Mouse (Mus musculus): ENCODE data around the gene Ccdc34. TPM values are rescaled to one million over a fixed set of nuclear protein-coding genes. Genes with fewer than 3 reads are reported as not detected.
A peak's percentile ranks its signal among the peaks of the same experiment; 100 is the strongest.

Ccdc34 gene
- polyA plus RNA-seq, 1 experiment from 2014 or later: 29.9 TPM

- H3K27ac ChIP-seq: no peak overlapping the region
- H3K4me3 ChIP-seq (replicated peaks; ENCODE audit: low read length): no peak overlapping the region
- no peak overlapping the region for H3K9ac ChIP-seq
- H3K9me3 ChIP-seq (ENCODE audit: control insufficient read depth, low read length): no peaks in the 10 kb centered on the region
- no peaks in the 10 kb centered on the region for H3K4me1 ChIP-seq (replicated peaks; ENCODE audit: control insufficient read depth, insufficient read depth, low read length)
- no peak for DNase-seq (ENCODE audit: low spot score)
- no peaks in the 10 kb centered on the region for H3K36me3 ChIP-seq (replicated peaks; ENCODE audit: control insufficient read depth, insufficient read depth)
- no peak for ATAC-seq (ENCODE audit: low FRiP score)
- no peaks in the 10 kb centered on the region for H3K27me3 ChIP-seq (ENCODE audit: control insufficient read depth, insufficient read depth, low read length)
- no peak overlapping the region for H3K4me2 ChIP-seq (replicated peaks)
These were observed 131.6 kb downstream of the Ccdc34 start for GRCm38 (mm10) chr2:110149246-110149645.

GRCm38 (mm10) chr2:110156321-110156720 lies 138.7 kb downstream of the Ccdc34 start:
- 96% methylated on average over 2 of the region's 2 CpGs for whole genome bisulfite sequencing
- no peaks in the 10 kb centered on the region for H3K27me3 ChIP-seq (ENCODE audit: control insufficient read depth, insufficient read depth, low read length)
- H3K4me1 ChIP-seq (replicated peaks; ENCODE audit: control insufficient read depth, insufficient read depth, low read length): no peaks in the 10 kb centered on the region
- DNase-seq (ENCODE audit: low spot score) (no peak), ATAC-seq (ENCODE audit: low FRiP score) (no peak)
- no peak overlapping the region for H3K9ac ChIP-seq
- no peak overlapping the region for H3K4me3 ChIP-seq (replicated peaks; ENCODE audit: low read length)
- peaks cover 6% of the 10 kb centered on the region; the same call in 1 of the 2 replicates for H3K9me3 ChIP-seq (ENCODE audit: control insufficient read depth, low read length)
- H3K36me3 ChIP-seq (replicated peaks; ENCODE audit: control insufficient read depth, insufficient read depth): no peaks in the 10 kb centered on the region
- H3K27ac ChIP-seq: no peak overlapping the region
- H3K4me2 ChIP-seq (replicated peaks): no peak overlapping the region

- no peak overlapping the region for H3K4me2 ChIP-seq (replicated peaks)
- H3K27ac ChIP-seq: no peak overlapping the region
- no peaks in the 10 kb centered on the region for H3K27me3 ChIP-seq (ENCODE audit: control insufficient read depth, insufficient read depth, low read length)
- no peaks in the 10 kb centered on the region for H3K4me1 ChIP-seq (replicated peaks; ENCODE audit: control insufficient read depth, insufficient read depth, low read length)
- 93% methylated on average over 4 of the region's 4 CpGs for WGBS
- H3K9ac ChIP-seq: no peak overlapping the region
- ATAC-seq (ENCODE audit: low FRiP score): no peak
- H3K4me3 ChIP-seq (replicated peaks; ENCODE audit: low read length): no peak overlapping the region
- no peaks in the 10 kb centered on the region for H3K36me3 ChIP-seq (replicated peaks; ENCODE audit: control insufficient read depth, insufficient read depth)
- H3K9me3 ChIP-seq (ENCODE audit: control insufficient read depth, low read length): no peaks in the 10 kb centered on the region
- no peak for DNase-seq (ENCODE audit: low spot score)
These were observed 147.4 kb downstream of the Ccdc34 start for GRCm38 (mm10) chr2:110165003-110165402.

- WGBS: 79% methylated on average over 4 of the region's 4 CpGs
- no peak for DNase-seq (ENCODE audit: low spot score)
- Histone ChIP-seq H3K9ac (no peak overlapping the region), H3K27ac (no peak overlapping the region), H3K27me3 (ENCODE audit: control insufficient read depth, insufficient read depth, low read length) (no peaks in the 10 kb centered on the region), H3K4me1 (replicated peaks; ENCODE audit: control insufficient read depth, insufficient read depth, low read length) (no peaks in the 10 kb centered on the region), H3K4me3 (replicated peaks; ENCODE audit: low read length) (no peak overlapping the region), H3K4me2 (replicated peaks) (no peak overlapping the region), H3K9me3 (ENCODE audit: control insufficient read depth, low read length) (no peaks in the 10 kb centered on the region), H3K36me3 (replicated peaks; ENCODE audit: control insufficient read depth, insufficient read depth) (no peaks in the 10 kb centered on the region)
- no peak for ATAC-seq (ENCODE audit: low FRiP score)
These were observed 150.1 kb downstream of the Ccdc34 start for GRCm38 (mm10) chr2:110167694-110168093.

GRCm38 (mm10) chr2:110168361-110168760 lies 150.7 kb downstream of the Ccdc34 start:
- H3K27ac ChIP-seq: no peak overlapping the region
- no peak overlapping the region for H3K4me3 ChIP-seq (replicated peaks; ENCODE audit: low read length)
- no peaks in the 10 kb centered on the region for H3K4me1 ChIP-seq (replicated peaks; ENCODE audit: control insufficient read depth, insufficient read depth, low read length)
- no peak overlapping the region for H3K4me2 ChIP-seq (replicated peaks)
- no peaks in the 10 kb centered on the region for H3K27me3 ChIP-seq (ENCODE audit: control insufficient read depth, insufficient read depth, low read length)
- no peak overlapping the region for H3K9ac ChIP-seq
- ATAC-seq (ENCODE audit: low FRiP score) (no peak), DNase-seq (ENCODE audit: low spot score) (no peak)
- H3K36me3 ChIP-seq (replicated peaks; ENCODE audit: control insufficient read depth, insufficient read depth): no peaks in the 10 kb centered on the region
- H3K9me3 ChIP-seq (ENCODE audit: control insufficient read depth, low read length): no peaks in the 10 kb centered on the region

- no peaks in the 10 kb centered on the region for H3K27me3 ChIP-seq (ENCODE audit: control insufficient read depth, insufficient read depth, low read length)
- WGBS: 69% methylated on average over 7 of the region's 7 CpGs
- no peak for DNase-seq (ENCODE audit: low spot score)
- H3K4me3 ChIP-seq (replicated peaks; ENCODE audit: low read length): no peak overlapping the region
- no peak overlapping the region for H3K4me2 ChIP-seq (replicated peaks)
- no peak for ATAC-seq (ENCODE audit: low FRiP score)
- no peak overlapping the region for H3K27ac ChIP-seq
- no peak overlapping the region for H3K9ac ChIP-seq
- H3K36me3 ChIP-seq (replicated peaks; ENCODE audit: control insufficient read depth, insufficient read depth): no peaks in the 10 kb centered on the region
- H3K4me1 ChIP-seq (replicated peaks; ENCODE audit: control insufficient read depth, insufficient read depth, low read length): peaks cover 3% of the 10 kb centered on the region; the same call in 1 of the 2 replicates
- H3K9me3 ChIP-seq (ENCODE audit: control insufficient read depth, low read length): no peaks in the 10 kb centered on the region
These were observed 154.8 kb downstream of the Ccdc34 start for GRCm38 (mm10) chr2:110172456-110172855.

- Histone ChIP-seq H3K9ac (no peak overlapping the region), H3K4me3 (replicated peaks; ENCODE audit: low read length) (no peak overlapping the region), H3K9me3 (ENCODE audit: control insufficient read depth, low read length) (no peaks in the 10 kb centered on the region), H3K4me1 (replicated peaks; ENCODE audit: control insufficient read depth, insufficient read depth, low read length) (peaks cover 4% of the 10 kb centered on the region; the same call in 1 of the 2 replicates), H3K27me3 (ENCODE audit: control insufficient read depth, insufficient read depth, low read length) (no peaks in the 10 kb centered on the region), H3K4me2 (replicated peaks) (no peak overlapping the region), H3K27ac (peak overlapping the region; percentile 49), H3K36me3 (replicated peaks; ENCODE audit: control insufficient read depth, insufficient read depth) (no peaks in the 10 kb centered on the region)
- ATAC-seq (ENCODE audit: low FRiP score): peak; percentile 87
- WGBS: 28% methylated on average over 7 of the region's 7 CpGs
- DNase-seq (ENCODE audit: low spot score): peak; percentile 79
These were observed 156.2 kb downstream of the Ccdc34 start for GRCm38 (mm10) chr2:110173818-110174247.

GRCm38 (mm10) chr2:110176761-110177400 lies 159.3 kb downstream of the Ccdc34 start:
- Histone ChIP-seq H3K9ac (no peak overlapping the region), H3K4me3 (replicated peaks; ENCODE audit: low read length) (no peak overlapping the region), H3K36me3 (replicated peaks; ENCODE audit: control insufficient read depth, insufficient read depth) (no peaks in the 10 kb centered on the region), H3K4me1 (replicated peaks; ENCODE audit: control insufficient read depth, insufficient read depth, low read length) (peaks cover 15% of the 10 kb centered on the region), H3K9me3 (ENCODE audit: control insufficient read depth, low read length) (no peaks in the 10 kb centered on the region), H3K27me3 (ENCODE audit: control insufficient read depth, insufficient read depth, low read length) (no peaks in the 10 kb centered on the region), H3K4me2 (replicated peaks) (no peak overlapping the region), H3K27ac (peak overlapping the region; percentile 20; the same call in 1 of the 2 replicates)
- ATAC-seq (ENCODE audit: low FRiP score) (no peak), DNase-seq (ENCODE audit: low spot score) (no peak)
- WGBS: 69% methylated on average over 2 of the region's 2 CpGs

GRCm38 (mm10) chr2:110177406-110177805 lies 159.8 kb downstream of the Ccdc34 start:
- peaks cover 15% of the 10 kb centered on the region for H3K4me1 ChIP-seq (replicated peaks; ENCODE audit: control insufficient read depth, insufficient read depth, low read length)
- no peaks in the 10 kb centered on the region for H3K27me3 ChIP-seq (ENCODE audit: control insufficient read depth, insufficient read depth, low read length)
- ATAC-seq (ENCODE audit: low FRiP score) (no peak), DNase-seq (ENCODE audit: low spot score) (no peak)
- no peak overlapping the region for H3K9ac ChIP-seq
- peak overlapping the region; percentile 20 for H3K27ac ChIP-seq
- H3K36me3 ChIP-seq (replicated peaks; ENCODE audit: control insufficient read depth, insufficient read depth): no peaks in the 10 kb centered on the region
- no peak overlapping the region for H3K4me2 ChIP-seq (replicated peaks)
- H3K9me3 ChIP-seq (ENCODE audit: control insufficient read depth, low read length): no peaks in the 10 kb centered on the region
- H3K4me3 ChIP-seq (replicated peaks; ENCODE audit: low read length): no peak overlapping the region
- WGBS: 42% methylated on average over 2 of the region's 2 CpGs

- peak; percentile 59; the same call in 1 of the 2 replicates for ATAC-seq (ENCODE audit: low FRiP score)
- H3K9ac ChIP-seq: no peak overlapping the region
- H3K27ac ChIP-seq: peak overlapping the region; percentile 54
- H3K4me3 ChIP-seq (replicated peaks; ENCODE audit: low read length): no peak overlapping the region
- H3K9me3 ChIP-seq (ENCODE audit: control insufficient read depth, low read length): no peaks in the 10 kb centered on the region
- 32% methylated on average over 7 of the region's 7 CpGs for WGBS
- H3K4me1 ChIP-seq (replicated peaks; ENCODE audit: control insufficient read depth, insufficient read depth, low read length): peaks cover 15% of the 10 kb centered on the region
- no peak overlapping the region for H3K4me2 ChIP-seq (replicated peaks)
- no peaks in the 10 kb centered on the region for H3K36me3 ChIP-seq (replicated peaks; ENCODE audit: control insufficient read depth, insufficient read depth)
- no peaks in the 10 kb centered on the region for H3K27me3 ChIP-seq (ENCODE audit: control insufficient read depth, insufficient read depth, low read length)
- DNase-seq (ENCODE audit: low spot score): peak; percentile 65
These were observed 160.3 kb downstream of the Ccdc34 start for GRCm38 (mm10) chr2:110177879-110178278.

All from hindbrain, embryonic 14.5 days (tissue).